Mouse (Mus musculus) kidney, postnatal 36 days (tissue): ENCODE measurements around the gene Hdhd5.

Experiments
- DNase-seq, 2 experiments: peaks; one replicate each; pipeline ENCODE4 v3.0.0; 2021 to 2022; ENCODE audit warnings: mixed read lengths in 2 of 2

The Hdhd5 gene

GRCm38 (mm10) chr6:120531020-120531965 is at the start of gene Hdhd5:
Gene Hdhd5, minus strand, starts transcription at chr6:120531319.
- DNase-seq: peak; percentile 92 to 97

- peak in 1 of 2 experiments; percentile 19 for DNase-seq
These were observed 49.5 kb upstream of the Hdhd5 start for GRCm38 (mm10) chr6:120580713-120581015.

DNA sequence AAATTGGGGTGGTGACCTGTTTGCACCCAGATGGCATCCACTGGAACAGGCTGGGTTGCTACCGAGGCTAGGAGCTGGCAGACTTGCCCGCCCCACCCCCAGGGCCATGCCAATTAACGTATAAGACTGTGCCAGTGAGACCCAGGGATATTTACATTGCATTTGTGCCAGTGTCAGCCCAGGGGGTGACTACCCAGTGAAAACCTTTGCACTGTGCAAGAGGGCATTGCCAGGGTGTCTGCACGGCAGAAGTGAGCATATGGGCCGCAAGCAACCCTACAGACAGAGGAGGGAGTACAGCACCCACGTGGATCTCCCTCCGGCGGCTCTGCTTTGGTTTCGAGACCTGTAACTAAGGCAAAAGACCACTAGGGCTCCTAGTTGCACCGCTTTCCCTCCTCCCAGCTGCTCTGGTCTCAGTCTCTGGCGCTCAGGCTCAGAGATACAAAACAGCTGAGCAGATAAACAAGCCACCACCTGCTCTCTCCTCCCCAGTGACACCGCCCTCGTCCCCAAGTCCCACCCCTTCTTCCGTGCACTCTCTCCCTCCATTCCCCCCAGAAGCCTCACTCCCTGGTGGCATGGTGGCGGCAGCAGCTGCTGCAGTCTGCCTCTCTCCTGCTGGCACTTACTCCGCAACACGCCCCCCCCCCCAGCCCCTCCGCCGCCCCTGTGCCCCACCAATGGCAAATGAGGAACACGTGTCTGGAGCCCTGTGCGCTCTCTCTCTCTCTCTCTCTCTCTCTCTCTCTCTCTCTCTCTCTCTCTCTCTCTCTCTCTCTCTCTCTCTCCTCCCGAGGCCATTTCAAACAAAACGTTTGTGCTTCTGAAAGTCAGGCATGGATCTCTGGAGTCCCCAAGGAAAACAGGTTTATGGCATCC is 49.0 kb upstream of the Hdhd5 start:
- peak; percentile 54 to 57 for DNase-seq

DNA sequence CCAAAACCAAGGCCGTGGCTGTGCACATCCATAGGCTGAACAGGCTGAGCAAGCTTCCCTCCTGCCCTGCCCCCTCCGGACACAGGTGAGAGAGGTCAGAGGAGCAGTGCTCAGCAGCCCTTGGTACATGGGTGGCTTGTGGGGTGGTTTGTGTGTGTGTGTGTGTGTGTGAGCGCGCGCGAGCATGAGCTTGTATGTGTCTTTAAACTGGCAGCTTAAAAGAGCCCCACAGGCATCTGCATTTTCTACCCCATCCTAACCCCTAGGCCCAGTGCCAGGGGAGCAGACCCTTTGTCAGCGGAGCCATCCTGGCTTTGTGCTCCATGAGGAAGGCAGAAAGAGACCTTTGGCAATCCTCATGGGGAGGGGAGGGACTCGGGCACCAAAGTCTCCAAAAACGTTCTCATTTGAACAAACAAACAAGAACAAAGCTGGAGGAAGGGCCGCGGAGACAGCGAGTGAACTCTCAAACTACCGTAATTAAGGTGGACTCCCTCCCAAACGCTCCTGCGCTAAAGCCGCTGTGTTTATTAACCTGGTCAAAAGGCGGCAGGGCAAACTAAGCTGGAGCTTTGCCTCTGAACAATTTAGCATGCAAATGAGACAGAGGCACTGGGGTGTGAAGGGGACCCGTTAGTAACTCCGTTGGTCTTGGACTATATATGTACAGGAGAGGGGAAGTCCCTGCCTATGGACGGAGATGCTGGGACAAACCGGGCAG is 48.2 kb upstream of the Hdhd5 start:
- DNase-seq: peak; percentile 76 to 80

DNA sequence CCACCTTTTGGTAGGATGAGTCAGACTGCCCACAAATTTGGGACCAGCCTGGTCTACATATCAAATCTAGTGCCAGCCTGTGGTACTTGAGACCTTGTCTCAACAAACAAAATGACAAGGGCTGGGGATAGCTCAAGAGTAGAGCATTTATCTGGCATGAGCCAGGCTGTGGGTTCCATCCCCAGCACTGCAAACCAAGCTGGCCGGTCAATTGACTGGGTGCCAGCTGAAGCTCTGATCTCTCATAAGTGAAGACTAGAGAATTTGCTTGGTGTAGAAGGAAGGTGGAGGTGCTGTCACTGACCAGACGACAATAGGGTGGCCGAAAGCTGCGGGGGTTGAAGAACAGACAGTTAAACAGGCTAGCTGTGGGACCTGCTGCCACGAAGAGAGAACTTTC is 47.4 kb upstream of the Hdhd5 start:
- DNase-seq: peak in 1 of 2 experiments; percentile 41

- no peak for DNase-seq
These were observed 41.3 kb upstream of the Hdhd5 start for GRCm38 (mm10) chr6:120572372-120572771.

- no peak for DNase-seq
These were observed 37.1 kb upstream of the Hdhd5 start for GRCm38 (mm10) chr6:120568257-120568656.

DNA sequence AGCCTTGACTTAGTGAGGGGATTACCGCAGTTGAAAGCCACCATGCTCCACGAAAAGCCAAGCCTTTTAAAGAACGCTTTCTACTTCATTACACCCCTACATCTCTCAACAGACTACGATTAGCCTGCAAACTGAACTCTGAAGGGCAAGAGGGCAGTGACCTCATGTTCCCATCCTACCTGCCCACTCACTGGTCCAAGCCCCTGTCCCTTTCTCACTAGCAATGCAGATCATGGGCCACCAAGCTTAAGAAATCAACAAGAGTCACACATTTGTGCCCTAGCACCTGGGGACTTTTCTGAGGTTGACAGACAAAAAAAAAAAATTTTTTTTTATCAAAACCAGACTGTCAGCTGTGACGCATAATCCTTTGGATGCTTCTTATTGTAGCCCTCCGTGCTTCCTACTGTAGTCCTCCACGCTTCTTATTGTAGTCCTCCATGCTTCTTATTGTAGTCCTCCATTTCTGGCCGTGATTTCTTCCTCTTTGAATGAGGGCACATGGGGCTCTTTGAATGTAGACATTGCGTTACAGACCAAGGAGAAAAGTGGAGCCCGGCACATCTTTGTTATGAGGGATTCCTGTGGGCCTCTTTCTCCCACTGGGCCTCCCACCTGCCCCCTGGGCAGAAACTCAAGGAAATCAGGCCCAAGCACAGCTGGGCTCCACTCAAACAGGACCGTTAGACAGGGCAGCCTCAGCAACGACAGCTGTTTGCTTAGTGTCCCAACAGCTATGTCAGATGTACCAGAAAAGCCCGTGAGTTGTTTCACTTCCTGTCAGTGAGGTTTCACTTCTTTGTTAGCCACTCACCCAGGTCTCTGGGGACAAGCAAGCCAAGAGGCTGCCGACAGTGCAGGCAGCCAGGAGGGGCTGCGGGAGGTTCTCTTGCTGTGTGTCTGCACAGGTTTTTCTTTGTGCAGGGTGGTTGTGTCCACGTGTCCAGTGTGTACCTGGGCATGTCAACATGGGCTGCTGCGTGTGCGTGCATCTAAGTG is 36.1 kb upstream of the Hdhd5 start:
- peak in 1 of 2 experiments; percentile 27 for DNase-seq

DNA sequence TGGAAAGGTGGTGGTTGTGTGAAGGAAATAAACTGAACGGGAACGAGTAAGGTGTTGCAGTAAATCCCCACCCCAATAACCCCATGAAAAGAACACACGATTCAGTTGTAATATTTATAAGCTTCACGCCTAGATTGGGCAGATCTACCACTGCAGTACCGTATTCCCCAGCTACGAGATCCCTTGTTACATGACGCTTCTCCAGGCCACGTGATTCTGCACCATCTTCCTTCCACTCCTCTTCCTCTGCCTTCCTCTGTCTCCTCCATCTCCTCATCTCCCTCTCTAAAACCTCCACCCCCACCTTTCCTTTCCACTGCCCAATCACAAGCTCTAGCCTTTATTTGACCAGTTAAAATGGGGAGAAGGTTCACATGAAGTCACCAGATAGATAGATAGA is 25.5 kb upstream of the Hdhd5 start:
- DNase-seq: no peak

GRCm38 (mm10) chr6:120555983-120556567 is 25.0 kb upstream of the Hdhd5 start:
- no peak for DNase-seq

DNA sequence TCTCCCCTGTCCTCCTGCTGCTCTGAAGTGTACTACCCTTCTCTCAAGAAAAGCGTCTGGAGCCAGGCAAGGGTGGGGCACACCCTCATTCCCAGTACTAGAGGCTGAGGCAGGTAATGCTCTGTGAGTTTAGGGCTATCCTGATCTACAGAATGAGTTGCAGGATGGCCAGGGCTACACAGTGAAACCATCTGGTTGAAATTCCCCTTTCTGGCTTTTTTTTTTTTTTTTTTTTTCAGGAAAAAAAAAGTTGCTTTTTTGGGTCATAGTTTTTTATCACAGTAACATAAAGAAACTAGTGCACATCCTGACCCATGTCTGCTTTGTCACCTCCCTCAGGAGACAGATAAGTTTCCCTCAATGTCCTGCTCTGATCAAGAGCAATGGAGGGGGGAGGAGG is 24.0 kb upstream of the Hdhd5 start:
- DNase-seq: no peak

GRCm38 (mm10) chr6:120550173-120550572 is 19.1 kb upstream of the Hdhd5 start:
- no peak for DNase-seq

DNA sequence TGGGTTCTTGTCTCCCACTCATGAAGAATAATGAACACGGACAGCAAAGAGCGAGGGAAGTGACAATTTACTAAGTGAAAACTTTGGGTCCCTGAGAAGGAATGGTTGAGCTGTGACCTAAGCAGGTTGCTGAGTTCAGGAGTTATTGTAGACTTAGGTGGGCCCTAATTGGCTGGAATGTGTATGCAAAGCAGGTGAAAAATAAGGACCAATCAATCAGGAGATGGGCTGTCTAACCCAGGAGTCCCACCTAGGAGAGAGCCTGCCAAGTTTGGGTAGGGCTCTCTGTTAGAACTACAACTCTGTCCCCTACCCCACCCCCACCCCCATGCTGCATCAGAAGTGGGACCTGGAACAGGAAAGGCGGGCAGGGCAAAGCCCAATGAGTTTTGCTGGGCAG is 17.5 kb upstream of the Hdhd5 start:
- no peak for DNase-seq

DNA sequence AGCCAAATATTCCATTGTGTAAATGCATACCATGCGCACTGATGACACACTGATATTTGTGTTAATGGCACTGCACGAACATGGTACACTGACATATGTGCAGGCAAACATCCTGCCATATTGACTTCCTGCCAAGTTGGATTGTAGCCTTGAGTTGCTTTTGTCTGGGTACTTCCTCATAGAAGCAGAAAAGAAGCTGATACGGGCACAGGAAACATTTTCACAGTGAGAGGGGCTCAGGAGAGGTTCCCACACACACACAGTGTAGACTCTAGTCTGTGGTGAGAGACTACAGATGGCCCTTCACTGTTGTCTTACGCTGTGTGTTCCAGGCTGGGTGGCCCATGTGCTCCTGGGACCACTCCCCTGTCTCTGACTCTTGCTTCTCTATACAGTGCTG is 15.9 kb upstream of the Hdhd5 start:
- DNase-seq: no peak

- no peak for DNase-seq
These were observed 15.2 kb upstream of the Hdhd5 start for GRCm38 (mm10) chr6:120546292-120546691.

- DNase-seq: no peak
These were observed 10.9 kb upstream of the Hdhd5 start for GRCm38 (mm10) chr6:120542061-120542460.

GRCm38 (mm10) chr6:120541386-120541785 is 10.3 kb upstream of the Hdhd5 start:
- peak in 1 of 2 experiments; percentile 37 for DNase-seq

- peak; percentile 58 to 63 for DNase-seq
These were observed 8.7 kb upstream of the Hdhd5 start for GRCm38 (mm10) chr6:120539781-120540231.

DNA sequence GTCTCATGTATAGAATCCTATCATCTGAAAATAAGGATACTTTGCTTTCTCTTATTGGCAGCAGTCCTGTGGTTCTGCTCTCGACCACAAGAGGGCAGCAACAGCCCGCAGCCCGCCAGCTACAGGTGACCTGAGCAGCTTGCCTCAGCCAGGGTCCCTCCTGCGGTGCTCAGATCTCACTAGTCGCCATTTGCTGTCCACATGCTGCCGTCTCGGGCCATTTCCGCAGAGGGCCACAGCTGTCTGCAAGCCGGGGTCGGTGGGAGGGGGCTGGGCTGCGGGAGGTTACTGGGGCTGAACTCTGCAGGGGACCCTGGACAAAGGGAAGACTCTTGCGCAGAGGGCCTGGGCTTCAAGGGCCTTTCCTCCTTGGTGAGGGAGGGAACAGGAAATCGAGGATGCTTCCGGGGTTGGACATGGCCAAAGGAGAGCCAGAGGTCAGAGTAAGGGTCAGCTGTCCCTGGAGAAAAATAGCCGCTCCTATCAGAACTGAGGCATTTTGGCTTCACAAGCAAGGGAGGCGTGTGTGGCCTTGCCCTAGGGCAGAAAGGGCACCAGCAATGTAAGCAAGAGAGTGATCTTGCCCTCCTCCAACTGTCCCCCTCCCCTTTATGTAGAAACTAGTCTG is 8.1 kb upstream of the Hdhd5 start:
- peak; percentile 80 to 81 for DNase-seq

DNA sequence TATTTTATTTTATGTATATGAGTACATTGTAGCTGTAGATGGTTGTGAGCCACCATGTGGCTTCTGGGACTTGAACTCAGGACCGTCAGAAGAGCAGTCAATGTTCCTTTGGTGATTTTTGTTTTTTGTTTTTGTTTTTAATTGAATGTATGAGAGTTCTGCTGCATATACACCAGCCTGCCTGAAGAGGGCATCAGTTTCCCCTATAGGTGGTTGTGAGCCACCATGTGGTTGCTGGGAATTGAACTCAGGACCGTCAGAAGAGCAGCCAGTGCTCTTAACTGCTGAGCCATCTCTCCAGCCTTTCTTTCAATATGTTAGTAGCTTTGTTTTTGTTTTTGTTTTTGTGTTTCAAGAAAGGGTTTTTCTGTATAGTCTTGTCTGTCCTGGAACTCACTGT is 5.2 kb upstream of the Hdhd5 start:
- no peak for DNase-seq

- DNase-seq: no peak
These were observed 1.5 kb upstream of the Hdhd5 start for GRCm38 (mm10) chr6:120532594-120532993.
